Mouse (Mus musculus): Measurements from ENCODE around the gene Arsg. TPM values are rescaled to one million over a fixed set of nuclear protein-coding genes. Genes with fewer than 3 reads are reported as not detected.

Arsg gene
- polyA plus RNA-seq, 1 experiment from 2014 or later = 3.3 TPM

Small RNA genes within 50 kb of the gene (microRNA-seq; reads per million reads assigned to microRNA genes)
- gene Gm25540 = not detected

Other genes starting within 250 kb of the Arsg start
- 0.75 and 1.0 TPM in 2 replicates for gene Rgs9, start 175.2 kb upstream of the Arsg start, polyA plus RNA-seq (2016; fragmentation: Nextera tagmentation; extraction: Ambion mirVana)
- gene Gna13, start 110.5 kb upstream of the Arsg start, polyA plus RNA-seq (2016; fragmentation: Nextera tagmentation; extraction: Ambion mirVana) = 20.5 and 23.4 TPM in 2 replicates
- not detected in 2 replicates for gene 9930022D16Rik, start 59.5 kb upstream of the Arsg start, polyA plus RNA-seq (2016; fragmentation: Nextera tagmentation; extraction: Ambion mirVana)
- gene Amz2, start 47.4 kb upstream of the Arsg start, polyA plus RNA-seq (2016; fragmentation: Nextera tagmentation; extraction: Ambion mirVana) = 35.4 and 37.1 TPM in 2 replicates
- 12.7 and 16.5 TPM in 2 replicates for gene Slc16a6, start 224 bp downstream of the Arsg start, polyA plus RNA-seq (2016; fragmentation: Nextera tagmentation; extraction: Ambion mirVana)
- 29.8 and 38.8 TPM in 2 replicates for gene Wipi1, start 138.6 kb downstream of the Arsg start, polyA plus RNA-seq (2016; fragmentation: Nextera tagmentation; extraction: Ambion mirVana)
- gene Prkar1a, start 176.0 kb downstream of the Arsg start, polyA plus RNA-seq (2016; fragmentation: Nextera tagmentation; extraction: Ambion mirVana) = 365 and 443 TPM in 2 replicates
- 0.39 and 2.7 TPM in 2 replicates for gene Fam20a, start 248.9 kb downstream of the Arsg start, polyA plus RNA-seq (2016; fragmentation: Nextera tagmentation; extraction: Ambion mirVana)